Comparison of ENCODE assay signal across 19 mouse cellular contexts in the genomic region with DNA sequence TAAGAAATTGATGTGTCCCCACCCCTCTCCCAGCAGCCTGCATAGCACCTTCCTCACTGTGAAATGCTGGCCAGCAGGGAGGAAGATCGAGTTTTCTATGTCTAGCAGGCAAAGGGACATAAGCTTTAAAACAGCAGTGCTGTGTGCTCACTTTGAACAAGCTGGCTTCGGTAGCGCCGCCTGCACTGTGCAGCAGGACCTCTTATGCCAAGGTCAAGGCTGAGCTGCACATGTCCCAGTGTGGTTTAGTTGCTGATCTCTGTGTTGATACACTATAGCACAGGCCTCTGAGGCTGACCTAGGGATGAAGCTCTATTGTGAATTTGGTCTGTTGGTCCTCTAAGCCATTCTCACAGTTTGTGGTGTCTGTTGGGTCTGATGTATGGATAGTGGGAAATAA.
"Had no signal": no experiment of that assay in that cellular context is flagged by ENCODE, and none has a peak within 500 bp of the region (broad histone marks: within the 10 kb centered on the region; RNA-seq: fewer than 3 reads in every experiment).

No protein-coding gene starts in this region.

- DNase-seq: kidney, adult 9 months; kidney, postnatal 25 days; layer of hippocampus, adult 9-11 months; liver; lung, adult 18-20 months; lung, postnatal 10 days; lung, postnatal 36 days; midbrain, embryonic 14.5 days; thymus, adult 18-20 months; thymus, postnatal 4 days had no signal

- H3K27ac ChIP-seq: kidney, postnatal 0 days; layer of hippocampus, adult 2 months; limb, embryonic 10.5 days; limb, embryonic 13.5 days; liver, embryonic 12.5 days; liver, embryonic 15.5 days; lung, embryonic 15.5 days; neural tube, embryonic 12.5 days; neural tube, embryonic 15.5 days had no signal

- ATAC-seq: liver, embryonic 12.5 days had no signal

- H3K4me3 ChIP-seq: layer of hippocampus, adult 2 months; limb, embryonic 10.5 days; limb, embryonic 13.5 days; liver, embryonic 12.5 days; liver, embryonic 15.5 days; lung, embryonic 15.5 days; neural tube, embryonic 12.5 days; neural tube, embryonic 15.5 days had no signal
